Mouse (Mus musculus) ES-E14 (cell line): ENCODE results near the gene Nefh. TPM values are rescaled to one million over a fixed set of nuclear protein-coding genes. Genes with fewer than 3 reads are reported as not detected.

Source experiments
- DNase-seq: peaks from one replicate; pipeline ENCODE4 v3.0.0-alpha.2; 2013; ENCODE audit warnings: low read depth, low spot score
- H3K27ac ChIP-seq: 2 replicates; pipeline ENCODE4 v1.5.1; 2012; ENCODE audit warnings: low read depth, mild to moderate bottlenecking, low read length, moderate library complexity, mixed read lengths; ENCODE audit not compliant: poor library complexity, insufficient read depth, severe bottlenecking
- H3K36me3 ChIP-seq: 2 replicates; pipeline ENCODE4 v1.6.1; 2012; ENCODE audit warnings: mild to moderate bottlenecking, low read length, moderate library complexity, mixed read lengths; ENCODE audit not compliant: control insufficient read depth, poor library complexity, insufficient read depth, severe bottlenecking
- H3K4me1 ChIP-seq, 2 experiments: fragments of 150-350 bp in 1 of 2; sonication (generic) in 1 of 2; 2 replicates each; pipeline ENCODE4 v1.6.1; 2012; ENCODE audit warnings: low read length in 2 of 2, mild to moderate bottlenecking in 1 of 2, mixed read lengths in 1 of 2; ENCODE audit not compliant: control insufficient read depth in 2 of 2, insufficient read depth in 2 of 2, poor library complexity in 1 of 2
- H3K4me3 ChIP-seq, 2 experiments: fragments of 150-350 bp in 1 of 2; sonication (generic) in 1 of 2; 2 replicates each; pipeline ENCODE4 v1.5.1; 2012; ENCODE audit warnings: low read length in 2 of 2, low read depth in 1 of 2, mild to moderate bottlenecking in 1 of 2, mixed read lengths in 1 of 2; ENCODE audit not compliant: insufficient read depth in 1 of 2, poor library complexity in 1 of 2, severe bottlenecking in 1 of 2
- H3K9ac ChIP-seq: 2 replicates; pipeline ENCODE4 v1.6.1; 2012; ENCODE audit warnings: low read depth, mild to moderate bottlenecking, low read length, mixed read lengths; ENCODE audit not compliant: poor library complexity, insufficient read depth, severe bottlenecking
- H3K9me3 ChIP-seq: fragments of 150-350 bp; sonication (generic); 2 replicates; pipeline ENCODE4 v1.6.1; 2012; ENCODE audit warnings: low read depth, mild to moderate bottlenecking, low read length; ENCODE audit not compliant: control insufficient read depth, insufficient read depth
- CHD2 ChIP-seq: IDR thresholded peaks from 2 replicates; pipeline ENCODE4 v1.6.1; 2014; ENCODE audit warnings: mild to moderate bottlenecking, low read depth, low read length, inconsistent platforms
- HCFC1 ChIP-seq: IDR thresholded peaks from 2 replicates; pipeline ENCODE4 v1.6.1; 2012; ENCODE audit warnings: low read length, inconsistent platforms, borderline replicate concordance; ENCODE audit not compliant: insufficient read depth
- MAFK ChIP-seq: IDR thresholded peaks from 2 replicates; pipeline ENCODE4 v1.6.1; 2014; ENCODE audit warnings: mild to moderate bottlenecking, low read depth, low read length, inconsistent platforms; ENCODE audit not compliant: insufficient read depth
- ZC3H11A ChIP-seq: IDR thresholded peaks from 2 replicates; pipeline ENCODE4 v1.6.1; 2012; ENCODE audit warnings: low read depth, mild to moderate bottlenecking, inconsistent platforms, low read length, borderline replicate concordance
- ZNF384 ChIP-seq: IDR thresholded peaks from 2 replicates; pipeline ENCODE4 v1.6.1; 2012; ENCODE audit warnings: low read depth, low read length, inconsistent platforms
- in situ Hi-C, 2 experiments: fragments of 600-800 bp; cut with MboI; formaldehyde crosslinking; loops; one replicate each; pipeline ENCODE4 v1.15.1; 2025; ENCODE audit warnings: low sequenced_read_pairs in 2 of 2, inconsistent platforms in 1 of 2; ENCODE audit not compliant: unreplicated experiment in 2 of 2
- total RNA-seq: library from RNA; depleted of rRNA; stranded (reverse); fragments of 300-350 nt; gene quantifications from 2 replicates; pipeline ENCODE4 v1.2.3, GENCODE M21; 2012

Gene Nefh
- total RNA-seq, 1 experiment = 17.7 TPM

DNA sequence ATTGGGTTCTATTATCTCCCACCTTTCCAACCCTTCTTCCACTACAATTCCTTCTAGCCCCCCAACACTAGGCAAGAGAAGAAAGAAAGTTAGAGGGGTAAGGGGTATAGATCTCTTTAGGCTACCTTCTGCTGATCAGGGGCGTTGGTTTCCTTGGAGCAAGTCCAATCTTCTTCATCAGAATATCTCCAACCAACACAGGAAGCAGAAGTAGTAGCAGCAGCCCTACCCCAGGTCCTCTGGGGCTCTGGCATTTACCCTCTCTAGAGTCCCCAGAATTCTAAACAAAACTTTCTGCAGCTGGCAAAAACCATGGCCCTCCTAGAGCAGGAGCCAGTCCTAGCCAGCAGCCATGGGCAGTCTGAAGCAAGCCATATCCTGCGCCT, 26.0 kb upstream of the Nefh start:
- no peak overlapping the region for H3K9ac ChIP-seq
- TF ChIP-seq ZC3H11A = no peak
- no peak for TF ChIP-seq ZNF384
- TF ChIP-seq CHD2 = no peak
- no peak for TF ChIP-seq HCFC1
- TF ChIP-seq MAFK = no peak
- in situ Hi-C loops = no loop called here

GRCm38 (mm10) chr11:4972967-4973870, 25.4 kb upstream of the Nefh start:
- no peak overlapping the region for H3K9ac ChIP-seq
- TF ChIP-seq HCFC1 (no peak), CHD2 (no peak), ZC3H11A (no peak), ZNF384 (no peak), MAFK (no peak)
- no peaks in the 10 kb centered on the region for H3K9me3 ChIP-seq
- H3K4me3 ChIP-seq = no peak overlapping the region
- in situ Hi-C loops = no loop called here
- no peaks in the 10 kb centered on the region for H3K36me3 ChIP-seq
- no peak overlapping the region for H3K27ac ChIP-seq
- H3K4me1 ChIP-seq = 0 out of 4 replicates have a peak, but pooled peaks cover 0 to 2% of the 10 kb centered on the region in 2 experiments
- peak; percentile 51 for DNase-seq

More for the DNA sequence above, 26.0 kb upstream of the Nefh start:
- H3K9me3 ChIP-seq = no peaks in the 10 kb centered on the region
- 0 out of 4 replicates have a peak, but pooled peaks cover 0 to 2% of the 10 kb centered on the region in 2 experiments for H3K4me1 ChIP-seq
- H3K36me3 ChIP-seq = no peaks in the 10 kb centered on the region
- H3K4me3 ChIP-seq = no peak overlapping the region
- H3K27ac ChIP-seq = no peak overlapping the region
- no peak for DNase-seq

DNA sequence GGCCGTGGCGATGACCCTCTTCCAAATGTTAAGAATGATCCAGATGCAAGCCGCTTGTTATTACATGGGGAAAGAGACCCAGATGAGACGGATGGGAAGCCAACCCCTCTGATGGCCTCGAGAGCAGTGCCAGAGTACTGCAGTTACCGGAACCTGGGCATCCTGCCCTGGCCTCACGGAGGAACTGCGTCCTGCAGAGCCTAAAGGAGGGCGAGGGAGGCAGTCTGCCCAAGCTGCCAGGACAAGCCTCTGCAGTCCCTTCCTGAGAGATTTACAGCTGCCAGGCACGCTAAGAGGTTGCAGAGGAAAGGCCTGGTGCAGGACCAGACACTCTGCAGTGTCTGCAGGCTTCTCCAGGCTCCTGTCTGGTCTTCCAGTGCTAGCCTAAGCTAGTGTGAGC, 20.5 kb upstream of the Nefh start:
- Histone ChIP-seq H3K4me1 (peaks cover 0 to 3% of the 10 kb centered on the region in 2 experiments; a peak in 1 of 4 replicates), H3K36me3 (no peaks in the 10 kb centered on the region), H3K9ac (no peak overlapping the region), H3K9me3 (no peaks in the 10 kb centered on the region), H3K27ac (no peak overlapping the region), H3K4me3 (no peak overlapping the region)
- in situ Hi-C loops = no loop called here
- TF ChIP-seq MAFK = no peak
- no peak for TF ChIP-seq CHD2
- no peak for TF ChIP-seq HCFC1
- no peak for TF ChIP-seq ZC3H11A
- no peak for TF ChIP-seq ZNF384
- no peak for DNase-seq

DNA sequence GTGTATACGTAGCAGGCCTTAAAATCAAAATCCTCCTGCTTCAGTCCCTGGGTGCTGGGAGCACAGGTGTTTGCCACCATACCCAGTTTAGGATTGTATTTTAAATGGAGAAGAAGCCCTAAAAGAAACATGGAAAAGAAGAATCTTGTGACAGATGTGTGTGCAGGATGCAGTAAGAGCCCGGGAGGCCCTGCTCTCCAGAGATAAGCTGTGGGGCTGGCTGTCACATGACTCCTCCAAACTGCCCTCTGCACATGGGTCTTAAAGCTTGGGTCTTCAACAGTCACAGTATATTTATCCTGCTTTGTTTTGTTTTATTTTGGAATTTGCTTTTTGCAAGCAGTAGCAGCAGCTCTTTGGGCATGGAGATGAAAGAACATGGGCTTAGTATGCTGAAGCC, 19.7 kb upstream of the Nefh start:
- Histone ChIP-seq H3K4me3 (no peak overlapping the region), H3K36me3 (no peaks in the 10 kb centered on the region), H3K27ac (no peak overlapping the region), H3K4me1 (peaks cover 0 to 3% of the 10 kb centered on the region in 2 experiments; a peak in 1 of 4 replicates), H3K9me3 (no peaks in the 10 kb centered on the region), H3K9ac (no peak overlapping the region)
- DNase-seq = no peak
- TF ChIP-seq CHD2 (no peak), ZC3H11A (no peak), ZNF384 (no peak), HCFC1 (no peak), MAFK (no peak)
- in situ Hi-C loops = no loop called here

- peaks cover 0 to 3% of the 10 kb centered on the region in 2 experiments; a peak in 1 of 4 replicates for H3K4me1 ChIP-seq
- no peaks in the 10 kb centered on the region for H3K36me3 ChIP-seq
- in situ Hi-C loops = no loop called here
- H3K9me3 ChIP-seq = no peaks in the 10 kb centered on the region
- no peak overlapping the region for H3K27ac ChIP-seq
- DNase-seq = no peak
- TF ChIP-seq ZNF384 (no peak), MAFK (no peak), HCFC1 (no peak), CHD2 (no peak), ZC3H11A (no peak)
- no peak overlapping the region for H3K4me3 ChIP-seq
- H3K9ac ChIP-seq = no peak overlapping the region
Measured at GRCm38 (mm10) chr11:4966888-4967287, 19.0 kb upstream of the Nefh start.
